Mouse (Mus musculus): Measurements from ENCODE around the gene Btg4. TPM values are rescaled to one million over a fixed set of nuclear protein-coding genes. Genes with fewer than 3 reads are reported as not detected.

Gene Btg4
- polyA plus RNA-seq (2016; fragmentation: Nextera tagmentation; extraction: Ambion mirVana), result not detected in 2 replicates

DNA sequence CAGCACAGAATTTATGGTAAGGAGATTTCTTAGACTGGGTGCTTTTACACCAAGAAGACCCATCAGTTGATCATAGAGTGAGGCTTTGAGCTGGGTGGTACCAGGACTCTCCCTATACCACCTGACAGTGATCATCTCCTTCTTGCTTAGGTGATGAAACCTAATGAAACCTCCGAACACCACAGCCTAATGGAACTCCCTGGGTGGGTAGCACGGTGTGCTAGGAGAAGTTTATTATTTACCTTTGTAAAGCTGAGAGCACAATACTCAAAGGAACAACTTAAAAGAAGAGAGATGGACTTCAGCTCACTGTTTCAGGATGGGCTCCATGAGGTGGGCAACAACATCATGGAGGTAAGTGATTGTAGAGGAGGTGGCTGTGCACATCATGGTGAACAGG is at the start of gene Btg4:
Btg4 (plus strand) TSS at position 301 of the 400 bp plus-strand sequence.
- DNase-seq (ENCODE audit: low spot score), result no peak
- no peaks in the 10 kb centered on the region for H3K4me1 ChIP-seq
- no peaks in the 10 kb centered on the region for H3K36me3 ChIP-seq (replicated peaks)
- H3K27ac ChIP-seq (replicated peaks), result no peak within 1 kb of the TSS
- no peak within 1 kb of the TSS for H3K4me3 ChIP-seq
- no peaks in the 10 kb centered on the region for H3K9me3 ChIP-seq
- WGBS, result 71% methylated on average over 2 of the region's 2 CpGs
- no peaks in the 10 kb centered on the region for H3K27me3 ChIP-seq (replicated peaks; ENCODE audit: low read depth, poor library complexity, severe bottlenecking)

DNA sequence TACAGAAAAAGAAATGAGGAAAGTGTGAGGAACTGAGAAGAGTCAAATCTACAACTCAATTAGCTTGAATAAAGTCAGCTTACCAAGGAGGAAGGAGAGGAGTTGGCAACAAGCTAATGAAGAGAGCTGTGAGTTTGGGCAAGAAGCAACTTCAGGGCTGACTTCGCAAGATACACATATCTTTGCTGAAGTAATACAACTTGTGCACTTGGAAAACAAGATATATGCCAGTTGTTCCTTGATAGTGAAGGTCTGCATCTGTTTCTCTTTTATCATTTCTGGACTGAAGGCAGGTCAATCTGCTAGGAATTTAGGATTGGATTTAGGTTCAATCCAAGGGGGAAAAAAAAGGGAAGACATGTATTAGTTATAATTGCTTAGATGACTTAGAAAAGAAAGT is 47.1 kb upstream of the Btg4 start:
- H3K4me3 ChIP-seq, result no peak overlapping the region
- no peak overlapping the region for H3K27ac ChIP-seq (replicated peaks)
- DNase-seq (ENCODE audit: low spot score), result no peak
- H3K27me3 ChIP-seq (replicated peaks; ENCODE audit: low read depth, poor library complexity, severe bottlenecking), result peaks cover 18% of the 10 kb centered on the region
- no peaks in the 10 kb centered on the region for H3K36me3 ChIP-seq (replicated peaks)
- H3K4me1 ChIP-seq, result no peaks in the 10 kb centered on the region
- no peaks in the 10 kb centered on the region for H3K9me3 ChIP-seq
- WGBS, result 90% methylated on average over 1 of the region's 1 CpGs

DNA sequence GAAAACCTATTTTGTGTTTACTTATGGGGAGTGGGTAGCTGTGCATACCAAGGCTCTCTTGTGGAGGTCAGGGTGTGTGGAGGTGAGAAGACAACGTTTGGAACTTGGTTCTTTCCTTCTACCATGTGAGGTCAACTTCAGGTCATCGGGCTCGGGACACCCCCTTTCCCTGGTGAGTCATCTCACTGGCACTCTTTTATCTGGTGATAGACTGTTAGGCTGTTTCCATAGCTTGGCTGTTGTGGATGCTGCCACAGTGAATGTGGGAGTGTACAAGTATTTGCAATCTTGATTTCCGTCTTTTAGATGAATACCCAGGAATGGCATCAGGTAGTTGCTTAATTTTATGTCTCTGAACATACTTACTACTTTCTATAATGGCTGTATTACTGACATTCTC is 45.0 kb upstream of the Btg4 start:
- Histone ChIP-seq H3K4me3 (no peak overlapping the region), H3K36me3 (replicated peaks) (no peaks in the 10 kb centered on the region), H3K9me3 (no peaks in the 10 kb centered on the region), H3K4me1 (no peaks in the 10 kb centered on the region), H3K27me3 (replicated peaks; ENCODE audit: low read depth, poor library complexity, severe bottlenecking) (peaks cover 5% of the 10 kb centered on the region; the same call in 1 of the 2 replicates), H3K27ac (replicated peaks) (no peak overlapping the region)
- WGBS, result 62% methylated on average over 4 of the region's 4 CpGs
- DNase-seq (ENCODE audit: low spot score), result no peak

DNA sequence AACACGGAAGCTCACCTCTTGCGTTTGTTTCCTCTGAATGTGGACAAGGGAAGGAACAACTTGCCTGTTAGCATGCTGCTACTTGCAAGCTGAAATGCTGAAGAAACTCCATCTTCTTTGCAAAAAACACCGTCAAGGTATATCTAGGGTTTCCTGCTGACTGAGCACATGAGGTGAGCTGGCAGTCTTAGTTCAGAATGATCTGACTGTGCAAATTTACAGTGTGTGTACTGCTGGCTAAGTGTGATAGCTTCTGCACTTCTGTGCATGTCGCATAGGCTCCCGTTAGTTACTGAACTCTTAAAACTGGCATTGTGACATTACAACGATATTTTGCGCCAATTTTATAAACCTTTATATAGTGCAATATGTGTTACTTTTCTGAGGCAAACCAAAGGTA is 41.0 kb upstream of the Btg4 start:
- no peak overlapping the region for H3K4me3 ChIP-seq
- no peaks in the 10 kb centered on the region for H3K27me3 ChIP-seq (replicated peaks; ENCODE audit: low read depth, poor library complexity, severe bottlenecking)
- H3K27ac ChIP-seq (replicated peaks), result no peak overlapping the region
- H3K9me3 ChIP-seq, result no peaks in the 10 kb centered on the region
- no peak for DNase-seq (ENCODE audit: low spot score)
- WGBS, result 77% methylated on average over 7 of the region's 7 CpGs
- no peaks in the 10 kb centered on the region for H3K36me3 ChIP-seq (replicated peaks)
- no peaks in the 10 kb centered on the region for H3K4me1 ChIP-seq

DNA sequence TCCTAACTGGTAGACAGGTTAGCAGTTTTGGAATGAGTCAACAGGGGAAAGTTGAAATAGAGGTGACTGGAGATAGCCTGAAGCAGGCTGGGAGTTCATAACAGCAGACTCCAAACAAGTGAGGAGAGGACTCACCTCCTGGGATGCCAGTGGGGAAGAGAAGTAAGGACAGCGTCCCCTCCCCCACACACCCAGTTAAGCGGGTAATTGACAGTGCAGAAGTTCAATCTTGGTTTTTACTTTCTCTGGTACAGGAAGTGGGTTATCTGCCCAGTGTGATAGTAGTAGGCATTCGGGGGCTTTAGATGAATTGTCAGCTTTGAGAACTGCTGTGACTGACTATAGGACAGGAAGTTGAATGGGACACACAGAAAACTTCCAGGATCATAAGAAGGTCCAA is 40.4 kb upstream of the Btg4 start:
- Histone ChIP-seq H3K27me3 (replicated peaks; ENCODE audit: low read depth, poor library complexity, severe bottlenecking) (no peaks in the 10 kb centered on the region), H3K36me3 (replicated peaks) (no peaks in the 10 kb centered on the region), H3K27ac (replicated peaks) (no peak overlapping the region), H3K4me3 (no peak overlapping the region), H3K9me3 (no peaks in the 10 kb centered on the region), H3K4me1 (no peaks in the 10 kb centered on the region)
- 77% methylated on average over 3 of the region's 3 CpGs for WGBS
- no peak for DNase-seq (ENCODE audit: low spot score)

- Histone ChIP-seq H3K9me3 (no peaks in the 10 kb centered on the region), H3K4me1 (no peaks in the 10 kb centered on the region), H3K36me3 (replicated peaks) (no peaks in the 10 kb centered on the region), H3K27ac (replicated peaks) (no peak overlapping the region), H3K27me3 (replicated peaks; ENCODE audit: low read depth, poor library complexity, severe bottlenecking) (no peaks in the 10 kb centered on the region), H3K4me3 (no peak overlapping the region)
- no peak for DNase-seq (ENCODE audit: low spot score)
- WGBS, result 88% methylated on average over 4 of the region's 4 CpGs
These were observed 39.4 kb upstream of the Btg4 start for GRCm38 (mm10) chr9:51021123-51021795.

DNA sequence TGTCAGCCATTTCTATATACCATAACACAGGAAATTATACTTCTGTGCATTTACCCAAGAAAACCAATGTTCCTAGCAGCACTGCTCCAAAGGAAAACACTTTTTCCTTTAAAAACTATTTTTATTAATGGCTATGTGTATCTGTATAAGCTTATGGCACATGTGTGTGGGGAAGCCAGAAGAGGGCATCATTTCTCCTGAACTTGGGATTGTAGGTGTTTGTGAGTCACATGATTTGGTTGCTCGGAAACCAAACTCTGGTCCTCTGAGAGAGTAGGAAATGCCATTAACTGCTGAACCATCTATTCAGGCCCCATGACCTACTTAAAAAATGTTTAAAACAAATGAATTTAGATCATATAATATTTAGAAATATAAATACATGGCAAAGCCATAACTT is 33.7 kb upstream of the Btg4 start:
- DNase-seq (ENCODE audit: low spot score), result no peak
- Histone ChIP-seq H3K36me3 (replicated peaks) (no peaks in the 10 kb centered on the region), H3K27ac (replicated peaks) (no peak overlapping the region), H3K4me1 (0 out of 2 replicates have a peak, but pooled peaks cover 2% of the 10 kb centered on the region), H3K9me3 (no peaks in the 10 kb centered on the region), H3K27me3 (replicated peaks; ENCODE audit: low read depth, poor library complexity, severe bottlenecking) (no peaks in the 10 kb centered on the region), H3K4me3 (no peak overlapping the region)
- WGBS, result 69% methylated on average over 1 of the region's 1 CpGs

GRCm38 (mm10) chr9:51030147-51030546 is 30.6 kb upstream of the Btg4 start:
- WGBS, result 61% methylated on average over 1 of the region's 1 CpGs

GRCm38 (mm10) chr9:51031603-51032002 is 29.1 kb upstream of the Btg4 start:
- H3K9me3 ChIP-seq, result no peaks in the 10 kb centered on the region
- H3K27ac ChIP-seq (replicated peaks), result no peak overlapping the region
- WGBS, result 73% methylated on average over 6 of the region's 6 CpGs
- 0 out of 2 replicates have a peak, but pooled peaks cover 2% of the 10 kb centered on the region for H3K4me1 ChIP-seq
- H3K36me3 ChIP-seq (replicated peaks), result no peaks in the 10 kb centered on the region
- no peak for DNase-seq (ENCODE audit: low spot score)
- H3K4me3 ChIP-seq, result no peak overlapping the region
- H3K27me3 ChIP-seq (replicated peaks; ENCODE audit: low read depth, poor library complexity, severe bottlenecking), result no peaks in the 10 kb centered on the region

More at GRCm38 (mm10) chr9:51030147-51030546, 30.6 kb upstream of the Btg4 start:
- no peaks in the 10 kb centered on the region for H3K36me3 ChIP-seq (replicated peaks)
- no peak for DNase-seq (ENCODE audit: low spot score)
- H3K9me3 ChIP-seq, result no peaks in the 10 kb centered on the region
- 0 out of 2 replicates have a peak, but pooled peaks cover 2% of the 10 kb centered on the region for H3K4me1 ChIP-seq
- H3K4me3 ChIP-seq, result no peak overlapping the region
- H3K27me3 ChIP-seq (replicated peaks; ENCODE audit: low read depth, poor library complexity, severe bottlenecking), result no peaks in the 10 kb centered on the region
- no peak overlapping the region for H3K27ac ChIP-seq (replicated peaks)

GRCm38 (mm10) chr9:51032291-51032690 is 28.4 kb upstream of the Btg4 start:
- no peak for DNase-seq (ENCODE audit: low spot score)
- Histone ChIP-seq H3K27ac (replicated peaks) (no peak overlapping the region), H3K9me3 (no peaks in the 10 kb centered on the region), H3K4me1 (0 out of 2 replicates have a peak, but pooled peaks cover 2% of the 10 kb centered on the region), H3K4me3 (no peak overlapping the region), H3K27me3 (replicated peaks; ENCODE audit: low read depth, poor library complexity, severe bottlenecking) (no peaks in the 10 kb centered on the region), H3K36me3 (replicated peaks) (no peaks in the 10 kb centered on the region)
- 71% methylated on average over 8 of the region's 8 CpGs for WGBS

DNA sequence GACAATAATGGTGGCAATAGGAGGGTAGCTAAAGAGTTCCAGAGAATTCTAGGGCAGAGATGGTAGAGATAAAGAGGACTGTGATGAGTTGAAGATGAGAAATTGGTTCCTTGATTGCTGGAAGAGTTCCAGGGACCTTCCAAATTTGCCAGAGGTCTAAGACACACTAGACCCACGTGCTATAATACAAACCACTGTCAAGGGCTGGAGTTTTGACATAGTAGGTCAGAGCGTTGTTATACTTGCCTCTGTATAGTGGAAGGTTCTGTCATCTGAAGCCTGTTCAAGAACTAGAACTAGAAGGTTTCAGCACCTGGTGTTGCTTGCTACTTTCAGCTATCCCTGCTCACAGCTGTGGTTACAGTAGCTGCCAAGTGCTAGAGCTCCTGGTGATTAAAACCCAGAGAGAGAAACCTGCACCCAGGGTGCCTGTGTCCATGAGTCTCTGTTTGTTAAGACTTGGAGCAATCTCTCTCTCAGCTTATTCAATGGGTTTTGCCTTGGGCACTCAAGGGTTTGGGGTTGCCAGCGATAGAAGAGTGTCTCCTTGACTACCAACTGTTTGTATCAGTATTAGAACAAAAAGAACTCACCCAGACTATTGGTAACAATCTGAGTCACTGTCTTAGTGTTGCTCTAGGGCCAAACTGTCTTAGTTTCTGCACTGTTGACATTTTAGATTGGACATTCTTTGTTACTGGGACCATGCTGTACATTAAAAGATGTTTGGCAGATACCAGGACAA is 27.7 kb upstream of the Btg4 start:
- H3K27me3 ChIP-seq (replicated peaks; ENCODE audit: low read depth, poor library complexity, severe bottlenecking), result no peaks in the 10 kb centered on the region
- H3K9me3 ChIP-seq, result no peaks in the 10 kb centered on the region
- DNase-seq (ENCODE audit: low spot score), result no peak
- no peaks in the 10 kb centered on the region for H3K36me3 ChIP-seq (replicated peaks)
- H3K4me3 ChIP-seq, result no peak overlapping the region
- no peak overlapping the region for H3K27ac ChIP-seq (replicated peaks)
- 0 out of 2 replicates have a peak, but pooled peaks cover 2% of the 10 kb centered on the region for H3K4me1 ChIP-seq
- 81% methylated on average over 3 of the region's 3 CpGs for WGBS

DNA sequence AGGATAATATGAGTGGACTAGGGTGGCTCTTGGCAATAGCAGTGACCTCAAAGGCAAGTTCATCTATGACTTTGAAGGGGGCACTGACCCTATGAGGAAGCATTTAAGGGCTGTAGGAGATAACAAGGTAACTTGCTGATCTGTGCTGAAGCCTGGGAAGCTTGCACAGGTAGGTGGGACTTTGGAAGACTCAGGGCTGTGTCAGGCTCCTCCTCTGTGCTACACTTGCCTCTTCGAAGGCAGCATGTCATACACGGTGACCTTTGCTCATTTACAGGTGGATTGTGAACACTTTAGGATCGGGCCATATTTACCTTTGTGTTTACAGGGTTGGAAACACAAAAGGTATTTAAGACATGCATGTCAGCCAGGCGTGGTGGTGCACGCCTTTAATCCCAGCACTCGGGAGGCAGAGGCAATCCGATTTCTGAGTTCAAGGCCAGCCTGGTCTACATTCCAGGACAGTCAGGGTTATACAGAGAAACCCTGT is 19.2 kb upstream of the Btg4 start:
- Histone ChIP-seq H3K36me3 (replicated peaks) (no peaks in the 10 kb centered on the region), H3K4me3 (no peak overlapping the region), H3K27ac (replicated peaks) (no peak overlapping the region), H3K27me3 (replicated peaks; ENCODE audit: low read depth, poor library complexity, severe bottlenecking) (no peaks in the 10 kb centered on the region), H3K9me3 (no peaks in the 10 kb centered on the region), H3K4me1 (no peaks in the 10 kb centered on the region)
- WGBS, result 93% methylated on average over 7 of the region's 7 CpGs
- no peak for DNase-seq (ENCODE audit: low spot score)

DNA sequence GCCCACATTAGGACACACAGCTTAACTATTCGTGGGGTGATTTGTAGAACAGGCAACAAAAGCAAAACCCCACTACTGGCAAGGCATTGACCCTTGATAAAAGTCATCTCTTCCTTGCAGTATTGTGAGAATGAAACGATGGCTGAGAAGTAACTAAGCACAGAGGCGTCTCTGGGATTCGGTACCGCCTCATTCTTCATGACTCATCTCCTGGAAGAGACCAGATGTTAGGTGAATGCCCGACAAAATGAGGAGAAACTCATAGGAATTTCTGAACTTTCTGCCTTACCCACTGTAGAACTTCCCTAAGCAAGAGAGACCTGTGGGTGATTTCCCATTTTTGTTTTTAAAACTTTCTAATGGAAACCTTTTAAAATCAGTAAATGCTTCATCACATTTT is 18.6 kb upstream of the Btg4 start:
- no peaks in the 10 kb centered on the region for H3K27me3 ChIP-seq (replicated peaks; ENCODE audit: low read depth, poor library complexity, severe bottlenecking)
- no peak overlapping the region for H3K27ac ChIP-seq (replicated peaks)
- no peak overlapping the region for H3K4me3 ChIP-seq
- no peaks in the 10 kb centered on the region for H3K36me3 ChIP-seq (replicated peaks)
- WGBS, result 86% methylated on average over 6 of the region's 6 CpGs
- no peaks in the 10 kb centered on the region for H3K4me1 ChIP-seq
- no peaks in the 10 kb centered on the region for H3K9me3 ChIP-seq
- DNase-seq (ENCODE audit: low spot score), result no peak

Measured in embryonic facial prominence, embryonic 10.5 days (tissue).